Mouse (Mus musculus): ENCODE measurements around the gene Mlxipl.

DNA sequence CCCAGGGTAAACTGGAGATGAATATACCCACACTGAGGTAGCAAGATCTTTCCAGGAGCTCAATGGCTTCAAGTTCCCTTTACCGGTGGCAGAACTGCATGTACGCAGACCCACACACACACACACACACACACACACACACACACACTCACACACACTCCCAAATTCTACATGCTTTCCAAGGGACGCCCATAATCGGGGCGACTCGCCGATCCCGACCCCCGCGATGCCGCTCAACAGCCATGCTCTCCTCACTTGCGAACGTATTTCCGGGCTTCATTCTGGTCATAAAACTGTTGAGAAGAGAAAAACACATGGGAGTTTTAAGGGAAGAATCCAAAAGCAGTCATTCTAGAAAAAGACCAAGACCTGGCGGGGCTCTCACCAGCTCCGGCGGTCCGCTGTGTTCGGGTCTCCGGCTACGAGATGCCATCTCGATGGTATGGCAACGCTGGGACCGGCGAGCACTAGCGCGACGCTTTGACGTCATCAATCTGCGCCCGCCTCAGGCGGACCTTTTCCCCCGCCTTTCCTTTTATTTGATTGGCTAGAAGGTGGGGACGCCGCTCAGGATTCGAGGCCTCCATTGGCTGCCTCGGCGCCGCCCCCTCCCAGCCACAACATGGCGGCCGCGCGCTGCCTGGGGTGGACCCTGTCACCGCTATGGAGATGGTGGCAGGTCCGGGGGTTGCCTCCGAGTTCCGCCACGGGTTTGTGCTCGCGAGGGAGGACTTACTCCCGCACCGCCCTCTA lies 25.9 kb upstream of the Mlxipl start, which contains the start of gene Dnajc30:
- TF ChIP-seq CTCF (IDR thresholded peaks at IDR 0.05 in 2 of 3, conservative IDR thresholded peaks at IDR 0.05 in 1 of 3; ENCODE audit: control insufficient read depth in 1 of 3, insufficient read depth in 1 of 3, low read depth in 2 of 3, low read length in 3 of 3, poor library complexity in 1 of 3, severe bottlenecking in 1 of 3), result no peak
- TF ChIP-seq JUND (IDR thresholded peaks at IDR 0.05; ENCODE audit: low read depth, low read length), result no peak
- TF ChIP-seq POLR2A (IDR thresholded peaks at IDR 0.05; ENCODE audit: control insufficient read depth in 1 of 2, insufficient read depth in 1 of 2, low read depth in 1 of 2, low read length in 2 of 2, poor library complexity in 1 of 2), result peak; percentile 86 to 99
- no peak for TF ChIP-seq EP300 (IDR thresholded peaks at IDR 0.05; ENCODE audit: low read depth in 1 of 2, low read length in 2 of 2)
- peak; percentile 52; the same call in 1 of the 2 replicates for TF ChIP-seq TCF12 (IDR thresholded peaks at IDR 0.05; ENCODE audit: low read depth, low read length)
- peak; percentile 56; the same call in 1 of the 2 replicates for TF ChIP-seq ELF1 (IDR thresholded peaks at IDR 0.05; ENCODE audit: low read depth, low read length)
- no peak for TF ChIP-seq GATA1 (IDR thresholded peaks at IDR 0.05; ENCODE audit: low read depth, low read length)
- TF ChIP-seq USF1 (IDR thresholded peaks at IDR 0.05; ENCODE audit: low read depth, low read length), result no peak
- TF ChIP-seq ZMIZ1 (IDR thresholded peaks at IDR 0.05; ENCODE audit: low read depth, low read length), result peak; percentile 68
- TF ChIP-seq ZNF384 (IDR thresholded peaks at IDR 0.05; ENCODE audit: low read depth, low read length), result no peak
- no peak for TF ChIP-seq SMC3 (IDR thresholded peaks at IDR 0.05; ENCODE audit: low read depth, low read length)
- peak; percentile 95 for TF ChIP-seq MXI1 (IDR thresholded peaks at IDR 0.05; ENCODE audit: low read depth, low read length)
